Mouse (Mus musculus): ENCODE data around the gene Rxfp4. TPM values are rescaled to one million over a fixed set of nuclear protein-coding genes. Genes with fewer than 3 reads are reported as not detected.
"Not testable (repeated sequence)": the region's sequence is repeated elsewhere in the genome, so short reads cannot be mapped to it uniquely, and the experiment has no call there.

Rxfp4 gene
- total RNA-seq, 2 experiments from 2014 or later = 0.20 TPM; not detected in 1

GRCm38 (mm10) chr3:88607758-88608138 is 45.2 kb downstream of the Rxfp4 start:
- no peak for DNase-seq

- DNase-seq = peak; percentile 95
Observed at GRCm38 (mm10) chr3:88607065-88607757, 45.7 kb downstream of the Rxfp4 start.

- DNase-seq = not testable (repeated sequence)
Observed at GRCm38 (mm10) chr3:88605666-88606065, 47.3 kb downstream of the Rxfp4 start, which contains the start of gene Arhgef2. Gene Arhgef2, plus strand, starts transcription at chr3:88605966.

- DNase-seq = no peak
Observed at GRCm38 (mm10) chr3:88604863-88605262, 48.1 kb downstream of the Rxfp4 start.

- DNase-seq = peak; percentile 88
Observed at GRCm38 (mm10) chr3:88603714-88604161, 49.2 kb downstream of the Rxfp4 start.

- DNase-seq = no peak
Observed at GRCm38 (mm10) chr3:88602466-88602865, 50.5 kb downstream of the Rxfp4 start.

Other genes with a start within 250 kb of the Rxfp4 start
- 10 to 100 TPM; 87.5 to 88.0 TPM for gene Pmf1, start 242.8 kb downstream of the Rxfp4 start, total RNA-seq (2021)
- gene Slc25a44, start 228.0 kb downstream of the Rxfp4 start, total RNA-seq (2021) = 10 to 100 TPM; 13.9 to 14.6 TPM
- 1 to 10 TPM; 1.5 to 1.7 TPM for gene Sema4a, start 192.0 kb downstream of the Rxfp4 start, total RNA-seq (2021)
- 100 to 1,000 TPM; 178 to 181 TPM for gene Lmna, start 143.2 kb downstream of the Rxfp4 start, total RNA-seq (2021)
- 10 to 100 TPM; 11.7 TPM for gene Mex3a, start 120.7 kb downstream of the Rxfp4 start, total RNA-seq (2021)
- not detected for gene Rab25, start 104.8 kb downstream of the Rxfp4 start, total RNA-seq (2021)
- 10 to 100 TPM; 81.9 to 89.1 TPM for gene Lamtor2, start 100.1 kb downstream of the Rxfp4 start, total RNA-seq (2021)
- 10 to 100 TPM; 55.3 to 60.1 TPM for gene Ubqln4, start 99.4 kb downstream of the Rxfp4 start, total RNA-seq (2021)
- 100 to 1,000 TPM; 145 to 152 TPM for gene Ssr2, start 77.3 kb downstream of the Rxfp4 start, total RNA-seq (2021)
- 100 to 1,000 TPM; 104 to 109 TPM for gene Arhgef2, start 47.2 kb downstream of the Rxfp4 start, total RNA-seq (2021)
- gene Khdc4, start 32.7 kb upstream of the Rxfp4 start, total RNA-seq (2021) = 10 to 100 TPM; 44.9 to 49.2 TPM
- 10 to 100 TPM; 43.4 to 48.0 TPM for gene Rit1, start 63.7 kb upstream of the Rxfp4 start, total RNA-seq (2021)
- 1 to 10 TPM; 5.0 to 7.1 TPM for gene Syt11, start 122.0 kb upstream of the Rxfp4 start, total RNA-seq (2021)
- 10 to 100 TPM; 28.0 to 31.7 TPM for gene Gon4l, start 182.1 kb upstream of the Rxfp4 start, total RNA-seq (2021)